Mouse (Mus musculus) c-Kit-positive CD71-negative TER-119-negative erythroid progenitor cells, embryonic 14.5 days (primary cell): Measurements from ENCODE around the gene Sun1.
A peak's percentile ranks its signal among the peaks of the same experiment; 100 is the strongest.

Source experiments
- DNase-seq: peaks from one replicate; pipeline ENCODE4 v3.0.0-alpha.2; 2013; ENCODE audit warnings: low read depth

Gene Sun1

DNA sequence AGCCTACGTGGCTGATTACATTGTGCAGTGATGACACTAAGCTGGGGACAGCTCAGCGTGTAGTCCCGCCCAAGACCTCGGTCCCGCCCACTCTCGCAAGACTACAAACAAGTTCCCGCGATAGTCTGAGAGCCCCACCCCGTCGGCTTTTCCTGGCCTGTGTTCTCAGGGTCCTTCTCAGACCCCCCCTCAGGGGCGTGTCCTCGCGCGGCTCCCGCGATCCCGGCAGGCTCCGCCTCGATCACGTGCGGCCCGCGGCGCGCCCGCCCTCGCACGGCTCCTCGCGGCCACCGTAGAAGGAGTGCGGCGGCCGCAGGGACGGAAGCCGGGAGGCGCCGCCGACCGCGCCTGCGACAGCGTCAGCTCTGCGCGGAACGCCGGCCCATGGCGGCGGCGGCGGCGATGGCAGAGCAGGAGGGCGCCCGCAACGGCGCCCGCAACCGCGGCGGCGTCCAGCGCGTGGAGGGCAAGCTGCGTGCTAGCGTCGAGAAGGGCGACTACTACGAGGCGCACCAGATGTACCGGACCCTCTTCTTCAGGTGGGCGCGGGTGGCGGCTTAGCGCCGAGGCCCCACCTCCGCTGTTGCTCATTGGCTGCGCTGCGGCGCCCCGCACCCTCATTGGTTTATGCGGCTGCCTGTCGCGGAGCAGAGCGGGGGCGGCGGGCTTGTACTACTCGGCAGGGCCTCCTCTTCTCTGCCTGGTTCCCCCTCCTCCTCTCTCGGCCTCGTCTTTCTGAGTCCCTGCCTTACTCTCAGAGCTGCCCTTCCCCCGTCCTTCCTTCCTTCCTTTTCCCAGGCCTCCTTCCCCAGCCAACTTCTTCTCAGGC, 51.9 kb downstream of the Sun1 start, which contains the start of gene Get4:
Gene Get4, plus strand, starts transcription at position 244 of the 829 bp plus-strand sequence.
- peak; percentile 98 for DNase-seq

DNA sequence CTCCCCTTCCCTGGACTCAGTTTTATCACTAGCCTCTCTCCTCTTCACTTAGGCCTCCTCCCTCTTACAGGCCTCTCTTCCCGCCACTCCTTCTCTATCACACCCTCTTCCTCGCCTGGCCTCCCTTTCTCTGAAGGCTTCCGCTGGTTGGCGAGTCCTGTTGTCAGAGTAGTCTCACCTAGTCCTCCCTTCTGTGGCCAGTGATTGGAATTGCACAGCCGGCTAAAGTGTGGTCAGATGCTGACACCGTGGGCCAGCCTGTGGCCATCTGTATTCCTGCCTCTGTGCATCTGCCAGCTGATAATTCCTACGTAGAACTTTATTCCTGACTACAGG, 52.4 kb downstream of the Sun1 start:
- DNase-seq: no peak

DNA sequence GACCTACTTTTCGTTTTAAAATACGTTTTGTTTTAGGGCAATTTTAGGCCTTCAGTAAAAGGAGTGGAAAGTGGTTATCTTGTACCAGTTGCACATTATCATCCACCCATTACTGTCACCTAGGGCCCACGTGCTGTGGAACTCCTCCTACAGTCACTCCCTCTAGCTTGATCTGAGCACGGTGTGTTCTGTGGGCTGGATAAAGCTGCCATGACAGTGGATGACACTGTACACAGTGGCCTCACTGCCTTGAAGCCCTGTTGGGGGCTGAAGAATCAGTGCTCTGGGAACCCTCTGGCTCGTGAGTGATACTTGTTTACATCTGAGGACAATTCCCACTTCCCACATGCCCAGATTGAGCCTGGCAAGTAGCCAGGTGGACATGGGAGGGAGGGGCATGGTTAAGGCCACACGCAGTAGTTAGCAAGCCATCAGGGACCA, 52.9 kb downstream of the Sun1 start:
- peak; percentile 31 for DNase-seq

DNA sequence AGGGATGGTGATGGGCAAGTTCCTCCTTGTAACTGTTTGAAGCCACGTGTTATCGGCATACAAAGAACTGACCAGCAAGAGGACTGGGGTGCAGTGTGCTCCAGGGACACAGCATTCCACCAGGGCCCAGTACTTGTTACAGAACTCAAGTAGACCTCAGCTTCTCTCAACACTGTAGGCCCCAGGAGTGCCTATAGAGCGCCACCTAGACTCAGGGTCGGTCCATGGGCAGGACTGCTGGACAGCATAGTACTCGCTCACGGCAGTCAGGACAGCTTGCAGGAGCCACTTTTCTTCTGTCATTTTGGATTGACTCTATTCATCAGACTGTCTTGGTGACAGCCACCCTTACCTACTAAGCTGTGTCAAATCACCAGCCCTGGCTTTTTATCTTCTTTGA, 54.5 kb downstream of the Sun1 start:
- DNase-seq: no peak

DNA sequence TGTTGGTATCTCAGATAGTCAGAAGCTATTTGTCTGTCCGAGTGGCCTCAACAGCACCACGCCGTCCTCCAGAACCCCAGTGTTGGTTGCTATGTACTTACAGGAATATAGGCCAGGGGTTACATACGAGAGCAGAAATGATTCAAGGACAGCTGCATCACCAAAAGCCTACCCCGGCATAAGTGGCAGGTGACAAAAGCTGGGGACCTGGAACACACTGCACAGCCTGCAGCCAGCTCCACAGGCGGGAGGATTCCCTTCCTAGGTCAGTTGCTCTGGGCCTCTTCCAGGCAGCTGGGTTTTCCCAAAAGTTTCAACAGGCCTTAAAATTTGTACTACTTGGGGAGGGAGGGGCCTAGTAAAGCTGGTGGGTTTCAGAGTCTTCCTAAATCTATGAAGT, 55.3 kb downstream of the Sun1 start:
- no peak for DNase-seq

DNA sequence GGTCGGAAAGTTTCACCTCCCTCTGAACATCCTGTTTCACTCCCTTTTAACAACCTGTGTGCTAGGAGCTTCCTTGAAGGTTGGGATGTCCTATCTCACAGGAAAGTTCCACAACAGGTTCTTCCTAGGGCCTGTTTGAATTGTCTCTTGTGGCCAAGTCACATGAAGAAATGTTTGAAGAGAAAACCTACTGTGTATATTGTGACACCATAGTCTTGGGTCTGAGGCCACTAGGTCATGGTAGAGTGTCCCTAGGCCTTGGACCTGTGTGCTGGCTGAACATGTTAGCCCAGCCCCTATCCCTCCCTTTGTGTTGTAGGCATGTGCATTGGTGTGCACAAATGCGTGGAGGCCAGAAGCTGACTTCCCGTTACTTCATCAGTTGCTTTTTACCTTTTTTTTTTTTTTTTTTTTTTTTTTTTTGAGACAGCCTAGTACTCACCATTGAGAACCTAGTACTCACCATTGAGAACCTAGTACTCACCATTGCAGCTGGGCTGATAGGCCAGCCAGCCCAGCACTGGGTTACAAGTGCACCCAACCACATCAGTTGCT, 55.9 kb downstream of the Sun1 start:
- no peak for DNase-seq

DNA sequence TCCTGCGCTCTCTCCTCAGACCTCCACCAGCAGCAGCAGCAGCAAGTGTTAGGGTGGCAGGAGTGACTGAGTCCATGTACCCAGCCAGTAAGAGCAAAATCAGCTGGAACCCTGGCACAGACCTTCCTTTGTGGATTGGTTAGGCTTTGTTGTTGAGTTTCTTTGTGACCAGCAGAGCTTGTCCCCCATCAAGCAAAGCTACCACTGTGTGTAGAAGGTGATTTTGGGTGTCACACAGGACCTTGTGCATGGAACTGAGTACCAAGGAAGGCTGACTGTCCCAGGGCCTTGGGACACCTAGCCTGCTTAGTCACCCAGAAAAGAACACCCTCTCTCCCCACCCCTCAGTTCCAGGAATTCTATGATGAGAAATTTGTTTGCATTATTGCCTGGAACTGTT, 56.8 kb downstream of the Sun1 start:
- DNase-seq: no peak

DNA sequence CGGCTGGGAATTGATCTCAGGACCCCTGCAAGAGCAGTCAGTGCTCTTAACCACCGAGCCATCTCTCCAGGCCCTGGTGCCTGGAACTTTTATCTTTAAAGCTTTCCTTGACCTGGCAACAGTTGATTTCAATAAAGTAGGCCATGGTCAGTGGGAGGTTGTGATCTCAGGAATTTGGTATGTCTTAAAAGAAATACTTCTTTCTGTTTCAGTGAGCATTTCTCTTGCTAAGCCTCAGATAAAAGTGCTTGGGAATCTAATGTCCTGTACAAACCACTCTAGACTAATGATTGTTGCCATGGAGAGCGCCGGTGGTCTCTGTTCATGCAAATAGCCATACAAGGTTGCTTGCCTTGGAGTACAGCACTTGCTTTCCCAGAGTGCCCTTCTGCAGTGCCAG, 57.4 kb downstream of the Sun1 start:
- no peak for DNase-seq

DNA sequence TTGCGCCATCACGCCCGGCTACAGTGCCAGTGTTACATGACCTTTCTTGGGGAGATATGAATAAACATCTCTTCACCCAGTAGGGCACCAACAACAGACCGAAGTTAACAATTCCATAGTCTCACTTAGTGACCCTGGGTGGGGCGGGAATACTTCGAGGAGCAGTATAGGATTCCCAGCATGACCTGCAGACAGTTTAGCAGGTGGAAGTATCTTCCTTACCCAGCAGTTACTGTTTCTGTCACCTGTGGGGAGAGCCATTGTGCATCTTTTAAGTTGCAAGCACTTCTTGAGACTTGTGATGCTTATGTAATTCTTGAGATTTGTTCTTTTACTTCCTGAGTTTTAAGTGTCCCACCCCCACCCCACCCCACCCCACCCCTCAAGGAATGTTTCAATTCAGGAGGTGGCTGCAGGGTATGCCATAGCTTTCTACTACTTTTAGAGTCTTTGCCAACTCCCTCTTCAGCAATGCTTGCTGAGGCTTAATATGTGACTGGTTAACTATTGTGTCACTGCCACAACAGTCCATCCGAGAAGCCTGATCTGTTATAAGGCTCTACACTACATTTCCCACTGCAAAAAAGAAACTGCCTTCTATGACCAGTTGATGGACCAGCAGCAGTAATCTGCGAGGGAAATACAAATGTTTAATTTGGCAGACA, 58.1 kb downstream of the Sun1 start:
- no peak for DNase-seq

DNA sequence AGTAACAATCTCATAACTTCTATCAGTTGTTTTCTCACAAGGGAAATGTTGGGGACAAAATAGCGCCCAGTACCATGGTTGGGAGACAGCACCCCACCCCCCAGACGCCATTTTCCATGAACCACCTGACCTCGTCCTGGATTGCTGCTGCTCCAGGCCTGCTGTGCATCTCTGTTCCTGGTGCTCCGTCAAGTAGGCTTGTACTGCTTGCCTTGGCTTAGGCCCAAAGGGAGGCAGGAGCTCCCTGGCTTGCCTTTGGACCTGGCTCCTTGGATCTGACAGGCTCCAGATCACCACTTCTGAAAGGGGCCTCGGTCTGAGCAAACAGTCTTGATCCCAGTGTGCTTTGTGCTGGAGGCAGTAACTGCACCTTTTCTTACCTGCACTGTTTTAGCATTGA, 59.4 kb downstream of the Sun1 start:
- no peak for DNase-seq

DNA sequence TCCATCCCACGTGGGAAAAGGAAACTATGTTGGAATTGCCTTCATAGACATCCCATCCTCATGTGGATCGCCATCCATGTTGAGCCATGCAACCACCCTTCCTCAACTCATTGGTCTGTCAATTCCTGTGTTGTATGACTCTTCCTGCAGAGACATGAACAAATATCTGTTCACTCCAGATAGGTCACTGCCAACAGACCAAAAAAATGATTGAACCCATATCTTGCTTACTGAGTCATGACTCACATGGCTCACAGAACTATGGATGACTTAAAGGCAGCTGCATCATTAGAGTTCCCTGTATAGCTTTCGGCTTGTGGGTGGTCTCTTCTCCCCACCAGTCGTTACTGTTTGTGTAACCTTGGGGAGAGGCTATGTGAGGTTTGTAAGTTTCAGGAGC, 61.0 kb downstream of the Sun1 start:
- DNase-seq: no peak

DNA sequence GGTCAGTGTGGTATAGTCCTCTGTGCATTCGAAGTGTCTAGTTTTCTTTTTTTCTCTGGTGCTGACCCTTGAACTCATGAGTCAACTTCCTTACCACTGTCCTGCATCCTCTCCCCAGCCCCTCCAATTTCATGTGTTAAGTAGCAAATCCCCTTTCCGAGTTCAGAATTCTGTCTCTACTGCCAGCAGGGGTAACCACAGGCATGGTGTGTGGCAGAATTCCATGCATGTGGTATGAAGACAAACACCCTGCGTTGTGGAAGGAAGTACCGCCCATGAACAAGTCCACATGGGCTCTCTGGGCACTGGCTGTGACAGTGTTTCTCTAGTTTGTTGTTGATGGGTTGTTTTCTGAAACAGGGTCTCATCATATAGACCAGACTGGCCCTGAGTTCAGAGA, 67.2 kb downstream of the Sun1 start:
- no peak for DNase-seq

DNA sequence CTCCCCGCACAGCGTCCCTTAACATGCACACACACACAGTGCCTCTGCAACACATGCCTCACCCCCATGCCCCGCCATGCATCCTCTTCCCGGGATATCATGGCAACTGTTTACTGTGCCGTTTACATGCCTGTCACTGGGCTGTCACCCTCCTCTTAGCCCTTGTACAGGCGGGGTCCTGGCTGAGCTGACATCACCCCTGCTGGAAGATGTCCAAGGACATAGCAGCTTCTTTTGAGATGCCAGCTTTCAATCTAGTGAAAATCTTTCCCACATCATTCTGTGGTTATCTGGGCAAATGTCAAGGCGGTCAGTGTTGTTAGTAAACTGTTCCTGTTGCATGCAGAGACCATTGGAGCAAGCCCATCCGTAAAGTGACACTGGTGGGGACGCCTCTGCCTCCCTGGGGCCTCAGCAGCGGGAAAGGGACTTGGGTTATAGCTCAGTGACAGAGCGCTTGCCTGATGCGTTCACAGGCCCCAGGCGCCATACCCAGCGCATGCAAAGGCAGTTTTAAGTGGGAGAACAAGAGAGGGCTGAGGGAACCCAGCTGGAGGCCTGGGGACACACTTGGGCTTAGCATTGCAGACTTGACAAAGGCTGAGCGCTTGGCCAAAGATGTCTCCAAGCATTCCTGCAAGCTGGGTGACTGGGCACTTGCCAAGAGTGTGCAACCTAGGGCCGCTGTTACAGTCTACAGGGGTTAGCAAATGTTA, 70.5 kb downstream of the Sun1 start:
- DNase-seq: no peak

DNA sequence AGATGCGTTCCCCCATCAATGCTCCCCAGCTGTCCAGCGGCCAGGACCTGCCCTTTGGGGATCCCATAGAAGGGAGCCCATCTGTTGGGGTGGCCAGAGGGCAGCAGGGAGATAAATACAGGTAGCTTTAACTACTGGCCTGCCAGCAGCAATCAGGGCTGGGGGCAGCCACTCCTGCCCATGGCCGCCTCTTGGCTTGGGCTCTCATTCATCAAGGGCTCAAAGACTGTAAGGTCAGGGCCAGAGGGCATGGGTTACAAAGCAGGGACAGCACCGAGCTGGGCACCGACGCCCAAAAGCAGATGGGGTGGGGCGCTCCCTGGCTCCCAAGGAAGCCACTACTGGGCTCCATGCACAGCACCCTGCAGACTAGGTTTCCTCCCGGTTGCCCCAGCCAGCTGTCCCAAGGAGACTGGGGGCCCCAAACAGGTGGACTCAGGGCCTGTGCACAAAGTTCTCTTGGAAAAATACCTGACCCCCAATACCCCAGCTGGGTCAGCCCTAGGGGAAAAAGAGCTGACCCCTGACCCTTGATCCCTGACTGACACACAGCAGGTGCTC, 71.6 kb downstream of the Sun1 start:
- no peak for DNase-seq

DNA sequence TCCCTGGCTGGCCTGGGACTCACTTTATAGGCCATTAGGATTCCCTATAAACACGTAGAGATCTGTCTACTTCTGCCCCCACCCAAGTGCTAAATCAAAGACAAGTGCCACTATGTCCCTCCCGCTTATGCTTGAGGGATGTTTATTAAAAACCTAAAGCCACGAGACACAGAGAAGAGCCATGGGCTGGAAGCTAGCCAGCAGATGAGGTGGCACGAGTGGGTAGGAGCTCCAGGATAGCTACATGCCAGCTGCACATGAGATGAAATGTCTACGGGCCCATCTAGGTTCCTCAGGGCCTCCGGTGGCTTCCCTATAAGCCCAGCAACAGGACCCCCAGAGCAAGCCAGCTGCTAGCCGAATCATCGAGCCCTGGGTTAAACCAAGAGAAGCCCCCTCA, 76.8 kb downstream of the Sun1 start:
- no peak for DNase-seq

DNA sequence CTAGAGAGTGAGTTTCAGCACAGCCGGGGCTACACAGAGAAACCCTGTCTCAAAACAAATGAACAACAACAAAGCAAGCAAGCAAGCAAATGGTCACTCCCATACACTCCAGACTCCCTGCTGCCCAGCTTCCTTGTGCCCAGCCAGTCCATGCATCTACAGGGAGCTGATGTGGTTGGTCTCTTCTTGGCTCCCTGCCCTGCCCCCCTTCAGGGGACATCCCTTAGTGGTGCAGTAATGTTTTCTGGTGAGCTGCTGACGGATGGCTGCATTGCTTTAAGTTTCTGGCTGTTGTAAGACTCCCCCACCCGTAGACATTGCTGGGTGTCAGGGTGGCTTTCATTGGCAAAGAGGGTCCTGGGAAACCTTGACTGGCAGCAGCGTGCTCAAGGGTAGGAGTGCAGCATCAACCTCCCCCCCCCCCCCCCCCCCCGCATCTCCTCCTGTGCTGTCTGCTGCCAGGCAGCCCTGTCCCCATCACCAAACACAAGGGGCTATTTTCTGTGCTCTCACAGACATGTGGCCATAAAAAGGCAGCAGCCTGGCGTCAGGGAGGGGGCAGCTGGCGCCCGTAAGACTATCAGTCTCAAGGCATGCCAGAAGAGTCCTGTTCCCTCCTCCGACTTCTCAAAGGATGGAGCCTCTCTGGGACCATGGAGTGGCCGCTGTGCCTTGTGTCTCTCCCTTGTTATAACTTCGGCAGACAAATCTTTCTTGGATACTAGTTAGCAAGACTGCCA, 81.1 kb downstream of the Sun1 start:
- no peak for DNase-seq

DNA sequence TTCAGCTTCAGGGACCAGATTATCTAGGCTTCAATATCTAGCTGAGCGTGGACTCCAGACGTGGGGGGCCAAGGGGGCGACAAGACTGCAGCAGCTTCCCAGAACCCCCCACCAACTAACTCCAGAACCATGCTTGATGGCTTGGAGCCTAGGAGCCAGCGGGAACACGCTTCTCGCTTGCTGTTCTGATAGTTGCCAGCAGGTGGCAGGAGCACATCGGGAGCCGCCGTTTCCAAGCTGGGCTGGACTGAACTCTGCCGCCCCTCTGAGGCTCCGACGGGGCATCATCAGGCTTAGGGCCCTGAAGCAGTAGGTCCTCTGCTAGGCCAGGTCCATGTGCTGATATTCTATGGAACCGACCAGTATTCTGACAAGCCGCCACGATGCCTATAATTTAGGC, 81.8 kb downstream of the Sun1 start:
- peak; percentile 77 for DNase-seq

DNA sequence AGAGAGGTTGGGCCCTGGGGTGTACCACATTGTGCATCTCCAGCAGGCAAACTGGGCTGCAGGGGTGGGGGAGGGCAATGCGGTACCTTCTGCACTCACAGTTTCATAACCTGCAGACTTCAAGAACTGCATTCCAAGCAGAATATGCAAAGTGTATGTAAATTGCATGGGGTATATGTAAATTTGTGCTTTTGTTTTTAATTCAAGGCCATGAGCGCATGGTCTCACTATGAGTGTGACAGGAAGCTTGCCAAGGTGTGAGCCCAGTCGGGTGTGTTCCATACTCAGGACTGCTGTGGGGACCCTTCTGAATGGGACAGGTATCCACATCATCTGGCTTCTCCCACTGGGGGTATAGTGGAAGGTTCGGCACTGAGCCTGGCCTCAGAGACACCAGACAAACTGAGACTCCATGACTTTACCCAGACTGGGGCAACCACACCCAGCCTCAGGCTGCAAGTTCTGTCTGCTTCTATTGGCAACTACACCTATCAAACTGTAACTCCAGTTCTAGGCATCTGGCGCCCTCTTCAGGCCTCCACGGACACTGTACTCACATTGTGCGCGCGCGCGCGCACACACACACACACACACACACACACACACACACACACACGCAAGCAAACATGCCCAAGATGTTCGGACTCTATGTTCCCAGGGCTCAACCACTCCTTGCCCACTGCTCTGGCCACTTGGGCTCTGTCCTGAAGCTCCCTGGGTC, 83.2 kb downstream of the Sun1 start:
- no peak for DNase-seq

DNA sequence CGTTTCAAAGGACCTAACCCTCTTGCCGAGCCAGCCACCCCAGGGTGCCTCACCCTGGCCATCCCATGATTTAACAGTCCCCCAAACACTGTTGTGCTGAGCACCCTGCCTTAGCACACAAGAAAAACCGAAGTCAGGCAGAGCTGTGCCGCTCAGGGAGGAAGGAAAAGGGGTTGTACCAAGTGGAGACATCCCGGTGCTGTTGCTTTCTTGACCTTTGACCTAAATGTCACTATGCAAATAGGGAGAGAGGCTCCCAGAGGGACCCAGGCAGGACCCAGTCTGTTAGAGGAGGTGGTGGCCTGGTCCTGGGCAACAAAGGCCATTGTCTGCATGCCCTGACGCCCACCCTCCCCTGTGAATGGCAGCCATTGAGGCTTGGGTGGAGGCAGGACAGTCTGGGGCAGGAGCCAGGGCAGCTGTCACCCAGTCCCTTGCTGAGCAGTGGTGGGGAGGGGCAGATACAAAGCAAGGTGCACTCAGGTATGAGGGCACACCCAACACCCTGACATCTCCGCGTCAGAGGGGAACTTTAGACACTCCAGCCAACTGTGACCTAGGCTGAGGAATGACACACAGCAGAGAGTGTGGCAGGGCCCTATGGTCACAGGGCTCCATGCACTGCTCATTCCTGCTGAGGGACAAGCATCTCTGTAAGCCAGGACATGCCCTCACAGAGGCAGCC, 85.1 kb downstream of the Sun1 start:
- no peak for DNase-seq

DNA sequence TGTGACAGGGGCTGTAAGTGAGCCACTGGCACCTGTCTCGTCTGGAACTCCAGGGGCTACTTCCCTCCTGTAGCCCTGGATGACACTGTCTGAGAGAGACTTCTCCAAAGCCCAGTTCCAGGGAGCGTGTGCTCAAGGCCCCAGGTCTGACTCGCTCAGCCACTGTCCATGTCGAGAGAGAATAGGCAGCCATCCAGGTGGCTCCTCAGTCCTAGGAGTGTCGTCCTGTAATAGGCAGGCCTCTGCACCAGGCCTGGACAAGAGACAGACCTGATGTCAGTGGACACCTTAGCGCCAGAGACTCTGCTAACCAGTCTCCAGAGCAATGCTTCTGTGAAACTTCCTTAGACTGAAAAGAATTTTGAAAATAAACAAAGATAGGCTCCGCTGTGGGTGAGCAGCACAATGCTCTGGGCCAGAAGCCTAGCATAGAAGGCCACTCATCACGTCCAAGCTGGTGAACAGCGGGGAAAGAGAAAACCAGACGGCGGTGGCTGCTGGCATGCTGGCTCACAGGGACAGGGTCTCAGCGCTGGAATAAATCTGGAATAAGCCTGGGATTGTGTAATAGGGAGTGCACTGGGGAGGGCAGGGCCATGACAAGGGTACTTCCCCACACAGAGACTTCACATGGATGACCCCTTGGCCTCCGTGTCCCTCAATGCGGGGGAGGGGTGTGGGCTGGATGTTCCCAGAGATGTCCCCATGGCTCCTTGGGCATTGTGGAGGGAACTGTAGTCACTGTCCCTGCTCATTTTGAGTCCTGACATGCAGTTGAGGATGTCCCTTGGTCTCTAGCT, 85.9 kb downstream of the Sun1 start:
- DNase-seq: no peak
